Mouse (Mus musculus) liver, embryonic 14.5 days (tissue): Measurements from ENCODE around the gene Tuba8.

Experiments used
- CTCF ChIP-seq: IDR thresholded peaks from 2 replicates; pipeline ENCODE4 v1.5.1; 2016; ENCODE audit warnings: antibody characterized with exemption, low read depth, control low read depth
- EP300 ChIP-seq: IDR thresholded peaks from 2 replicates; pipeline ENCODE4 v1.6.1; 2016; ENCODE audit warnings: antibody characterized with exemption, low read depth

GRCm38 (mm10) chr6:121224993-121225392 lies 14.5 kb downstream of the Tuba8 start:
- TF ChIP-seq CTCF, result no peak
- no peak for TF ChIP-seq EP300
